Comparison of ENCODE assay signal across 16 mouse cellular contexts in the genomic region with DNA sequence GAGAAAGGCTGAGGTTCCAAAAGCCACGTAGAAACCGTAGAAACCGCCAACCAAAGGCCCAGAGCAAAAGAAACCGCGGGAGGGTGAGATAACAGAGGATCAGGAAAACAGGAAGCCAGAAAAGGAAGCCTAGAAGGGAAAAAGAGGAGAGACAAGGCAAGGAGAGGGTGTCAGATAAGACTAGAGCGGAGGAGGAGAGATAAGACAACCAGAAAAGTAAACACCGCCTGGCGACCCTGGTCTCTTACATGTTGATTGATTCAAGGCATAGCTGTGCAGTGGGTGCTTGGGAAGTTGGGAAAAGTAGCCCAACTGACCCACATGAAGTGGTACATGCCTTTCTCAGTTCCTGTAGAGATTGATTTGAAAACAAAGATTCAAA. TPM values are rescaled to one million over a fixed set of nuclear protein-coding genes. Genes with fewer than 3 reads are reported as not detected.
A peak's percentile ranks its signal among the peaks of the same experiment; 100 is the strongest.
DNase-seq lines count a peak whose midpoint lies in the region; ATAC-seq and TF ChIP-seq lines count a peak whose summit lies in the region.
"Had no signal": no experiment of that assay in that cellular context is flagged by ENCODE, and none has a peak within 500 bp of the region (broad histone marks: within the 10 kb centered on the region; RNA-seq: fewer than 3 reads in every experiment).

No protein-coding gene starts in this region.

- no peaks in the 10 kb centered on the region for H3K9me3 ChIP-seq in heart, embryonic 16.5 days (replicated peaks; ENCODE audit: control insufficient read depth, low read length)
- peaks cover 4% of the 10 kb centered on the region; the same call in 1 of the 2 replicates for H3K9me3 ChIP-seq in midbrain, embryonic 11.5 days (ENCODE audit: control insufficient read depth, low read length)
- no peaks in the 10 kb centered on the region for H3K9me3 ChIP-seq in midbrain, embryonic 13.5 days
- H3K9me3 ChIP-seq: neural tube, embryonic 13.5 days had no signal

- H3K4me2 ChIP-seq in heart, embryonic 16.5 days (ENCODE audit: low read depth, low read length), result no peak overlapping the region
- no peak overlapping the region for H3K4me2 ChIP-seq in midbrain, embryonic 11.5 days
- no peak overlapping the region for H3K4me2 ChIP-seq in midbrain, embryonic 13.5 days (replicated peaks)
- H3K4me2 ChIP-seq: neural tube, embryonic 13.5 days had no signal

- 10% methylated on average over 8 of the region's 8 CpGs for WGBS in heart, embryonic 16.5 days
- 58% methylated on average over 8 of the region's 8 CpGs for WGBS in midbrain, embryonic 11.5 days
- 67% methylated on average over 8 of the region's 8 CpGs for WGBS in midbrain, embryonic 13.5 days
- 2% methylated on average over 8 of the region's 8 CpGs for WGBS in liver, adult 2 months

- H3K79me2 ChIP-seq in liver, adult 2 months (ENCODE audit: control insufficient read depth, insufficient read depth, low read length), result peaks cover 16% of the 10 kb centered on the region

- H3K4me3 ChIP-seq in heart, embryonic 16.5 days (ENCODE audit: low read length), result no peak overlapping the region
- no peak overlapping the region for H3K4me3 ChIP-seq in midbrain, embryonic 11.5 days (ENCODE audit: low read depth, low read length)
- H3K4me3 ChIP-seq in midbrain, embryonic 13.5 days (replicated peaks), result no peak overlapping the region
- H3K4me3 ChIP-seq in liver, adult 2 months (ENCODE audit: insufficient read depth, low read depth, low read length), result no peak overlapping the region
- H3K4me3 ChIP-seq: neural tube, embryonic 13.5 days had no signal

- no peaks in the 10 kb centered on the region for H3K27me3 ChIP-seq in heart, embryonic 16.5 days (ENCODE audit: control insufficient read depth, insufficient read depth, low read length)
- H3K27me3 ChIP-seq in midbrain, embryonic 11.5 days (ENCODE audit: control insufficient read depth, insufficient read depth, low read length), result no peaks in the 10 kb centered on the region
- no peaks in the 10 kb centered on the region for H3K27me3 ChIP-seq in midbrain, embryonic 13.5 days
- H3K27me3 ChIP-seq in liver, adult 2 months (ENCODE audit: control insufficient read depth, insufficient read depth, low read length), result no peaks in the 10 kb centered on the region

- no peak for DNase-seq in heart, postnatal 4 days
- peak; percentile 77 for DNase-seq in midbrain, embryonic 11.5 days (ENCODE audit: low spot score, missing footprints)
- peak; percentile 72 for DNase-seq in liver, adult 2 months (ENCODE audit: extremely low read depth, low read depth, low spot score)
- peak; percentile 77 for DNase-seq in yolk sac, embryonic 10.5 days (ENCODE audit: low spot score)
- DNase-seq in urinary bladder, adult 2 months (ENCODE audit: low spot score), result no peak
- DNase-seq: layer of hippocampus, postnatal 36 days; right cerebral cortex, postnatal 4 days; thymus, adult 2 months had no signal

- H3K9ac ChIP-seq in heart, embryonic 16.5 days (ENCODE audit: low read length), result no peak overlapping the region
- H3K9ac ChIP-seq in midbrain, embryonic 11.5 days (ENCODE audit: low read length), result no peak overlapping the region
- H3K9ac ChIP-seq in midbrain, embryonic 13.5 days (replicated peaks), result no peak overlapping the region
- H3K9ac ChIP-seq in liver, adult 2 months (ENCODE audit: low read depth, low read length), result peak overlapping the region; percentile 43
- H3K9ac ChIP-seq: neural tube, embryonic 13.5 days had no signal

- no peak for ATAC-seq in heart, embryonic 16.5 days (replicated peaks; ENCODE audit: extremely low read depth, insufficient read depth, low FRiP score)
- ATAC-seq in midbrain, embryonic 11.5 days (ENCODE audit: low FRiP score), result no peak
- ATAC-seq in midbrain, embryonic 13.5 days, result no peak
- ATAC-seq in granulocyte monocyte progenitor cell, adult 5-6 weeks (replicated peaks; ENCODE audit: poor library complexity, severe bottlenecking), result no peak

- H3K4me1 ChIP-seq in heart, embryonic 16.5 days (ENCODE audit: control insufficient read depth, insufficient read depth, low read length), result peaks cover 39% of the 10 kb centered on the region
- peaks cover 17% of the 10 kb centered on the region for H3K4me1 ChIP-seq in midbrain, embryonic 11.5 days (ENCODE audit: control insufficient read depth, insufficient read depth, low read length)
- peaks cover 25% of the 10 kb centered on the region for H3K4me1 ChIP-seq in midbrain, embryonic 13.5 days (replicated peaks)
- H3K4me1 ChIP-seq in liver, adult 2 months (ENCODE audit: control insufficient read depth, insufficient read depth, low read length), result peaks cover 23% of the 10 kb centered on the region

- TF ChIP-seq POLR2A in liver, adult 2 months (IDR thresholded peaks at IDR 0.05; ENCODE audit: extremely low read depth, insufficient read depth, low read length), result no peak

- no peak for TF ChIP-seq CTCF in liver, adult 2 months (IDR thresholded peaks at IDR 0.05; ENCODE audit: low read depth, low read length)

- peaks cover 9% of the 10 kb centered on the region for H3K36me3 ChIP-seq in heart, embryonic 16.5 days (ENCODE audit: control insufficient read depth, insufficient read depth)
- peaks cover 9% of the 10 kb centered on the region for H3K36me3 ChIP-seq in midbrain, embryonic 11.5 days (ENCODE audit: control insufficient read depth, insufficient read depth, low read length)
- peaks cover 10% of the 10 kb centered on the region for H3K36me3 ChIP-seq in midbrain, embryonic 13.5 days
- H3K36me3 ChIP-seq in liver, adult 2 months (ENCODE audit: control insufficient read depth, insufficient read depth, low read length), result peaks cover 20% of the 10 kb centered on the region

- peak overlapping the region; percentile 79 for H3K27ac ChIP-seq in heart, embryonic 16.5 days (ENCODE audit: low read length)
- no peak overlapping the region for H3K27ac ChIP-seq in midbrain, embryonic 11.5 days (ENCODE audit: low read depth, low read length)
- no peak overlapping the region for H3K27ac ChIP-seq in midbrain, embryonic 13.5 days
- peak overlapping the region; percentile 80 for H3K27ac ChIP-seq in liver, adult 2 months (replicated peaks; ENCODE audit: insufficient read depth, low read depth, low read length)
- H3K27ac ChIP-seq: neural tube, embryonic 13.5 days had no signal

RNA-seq across cellular contexts. Expression of gene Apoc1, which starts 2.7 kb away (rescaled TPM):
- 8.9 and 9.2 TPM in 2 replicates for polyA plus RNA-seq in heart, embryonic 16.5 days (2015; fragmentation: Nextera tagmentation; extraction: Ambion mirVana)
- 1 to 10 TPM; 1.9 to 3.0 TPM for total RNA-seq in heart, postnatal 4 days (2021)
- polyA plus RNA-seq in midbrain, embryonic 11.5 days (2014; fragmentation: Nextera tagmentation; extraction: Ambion mirVana), result 1.9 and 3.2 TPM in 2 replicates
- 0.94 and 1.0 TPM in 2 replicates for polyA plus RNA-seq in midbrain, embryonic 13.5 days (2015; fragmentation: Nextera tagmentation; extraction: Ambion mirVana)
- 7,017 and 7,765 TPM in 2 replicates for total RNA-seq in liver, adult 2 months (2014; rRNA removed)
- polyA plus RNA-seq in liver, adult 2 months (2012; rRNA removed), result 5,801 and 8,240 TPM in 2 replicates
- 10.3 and 17.9 TPM in 2 replicates for total RNA-seq in granulocyte monocyte progenitor cell, adult 5-6 weeks (2014; fragmentation: Nextera tagmentation)
- 0.57 and 10.6 TPM in 2 replicates for total RNA-seq in granulocyte monocyte progenitor cell, adult 5-6 weeks (2017)
- 54.0 and 72.3 TPM in 2 replicates for polyA plus RNA-seq in urinary bladder, adult 2 months (2012; rRNA removed)

RNA-seq across cellular contexts. Expression of gene Apoe, which starts 3.8 kb away (rescaled TPM):
- polyA plus RNA-seq in heart, embryonic 16.5 days (2015; fragmentation: Nextera tagmentation; extraction: Ambion mirVana), result 588 and 662 TPM in 2 replicates
- total RNA-seq in heart, postnatal 4 days (2021), result 100 to 1,000 TPM; 198 to 213 TPM
- 180 and 196 TPM in 2 replicates for polyA plus RNA-seq in midbrain, embryonic 11.5 days (2014; fragmentation: Nextera tagmentation; extraction: Ambion mirVana)
- polyA plus RNA-seq in midbrain, embryonic 13.5 days (2015; fragmentation: Nextera tagmentation; extraction: Ambion mirVana), result 173 and 194 TPM in 2 replicates
- total RNA-seq in liver, adult 2 months (2014; rRNA removed), result 23,407 and 25,019 TPM in 2 replicates
- polyA plus RNA-seq in liver, adult 2 months (2012; rRNA removed), result 39,394 and 43,401 TPM in 2 replicates
- total RNA-seq in granulocyte monocyte progenitor cell, adult 5-6 weeks (2014; fragmentation: Nextera tagmentation), result 21.9 and 23.5 TPM in 2 replicates
- total RNA-seq in granulocyte monocyte progenitor cell, adult 5-6 weeks (2017), result 59.3 and 90.6 TPM in 2 replicates
- 1,139 and 1,516 TPM in 2 replicates for polyA plus RNA-seq in urinary bladder, adult 2 months (2012; rRNA removed)

RNA-seq across cellular contexts. Expression of gene Apoc4, which starts 13.9 kb away (rescaled TPM):
- polyA plus RNA-seq in heart, embryonic 16.5 days (2015; fragmentation: Nextera tagmentation; extraction: Ambion mirVana), result 0.22 and 0.37 TPM in 2 replicates
- not detected for total RNA-seq in heart, postnatal 4 days (2021)
- not detected in 2 replicates for polyA plus RNA-seq in midbrain, embryonic 11.5 days (2014; fragmentation: Nextera tagmentation; extraction: Ambion mirVana)
- not detected in 2 replicates for polyA plus RNA-seq in midbrain, embryonic 13.5 days (2015; fragmentation: Nextera tagmentation; extraction: Ambion mirVana)
- 2,758 and 2,845 TPM in 2 replicates for total RNA-seq in liver, adult 2 months (2014; rRNA removed)
- 3,664 and 4,159 TPM in 2 replicates for polyA plus RNA-seq in liver, adult 2 months (2012; rRNA removed)
- not detected in 2 replicates for total RNA-seq in granulocyte monocyte progenitor cell, adult 5-6 weeks (2014; fragmentation: Nextera tagmentation)
- total RNA-seq in granulocyte monocyte progenitor cell, adult 5-6 weeks (2017), result not detected in 2 replicates
- 0.19 and 0.28 TPM in 2 replicates for polyA plus RNA-seq in urinary bladder, adult 2 months (2012; rRNA removed)
- total RNA-seq: layer of hippocampus, postnatal 36 days; megakaryocyte-erythroid progenitor cell, adult 5-6 weeks had no signal
- polyA plus RNA-seq: cerebellum, adult 2 months; embryonic facial prominence, embryonic 11.5 days; frontal cortex, adult 2 months had no signal

RNA-seq across cellular contexts. Expression of gene Gm44805, which starts 14.0 kb away (rescaled TPM):
- polyA plus RNA-seq in heart, embryonic 16.5 days (2015; fragmentation: Nextera tagmentation; extraction: Ambion mirVana), result 0.38 TPM in 1 of 2 replicates, not detected in the other
- total RNA-seq in heart, postnatal 4 days (2021), result not detected
- polyA plus RNA-seq in midbrain, embryonic 11.5 days (2014; fragmentation: Nextera tagmentation; extraction: Ambion mirVana), result not detected in 2 replicates
- polyA plus RNA-seq in midbrain, embryonic 13.5 days (2015; fragmentation: Nextera tagmentation; extraction: Ambion mirVana), result not detected in 2 replicates
- 38.2 and 45.8 TPM in 2 replicates for total RNA-seq in liver, adult 2 months (2014; rRNA removed)
- polyA plus RNA-seq in liver, adult 2 months (2012; rRNA removed), result 86.3 and 159 TPM in 2 replicates
- not detected in 2 replicates for total RNA-seq in granulocyte monocyte progenitor cell, adult 5-6 weeks (2014; fragmentation: Nextera tagmentation)
- total RNA-seq in granulocyte monocyte progenitor cell, adult 5-6 weeks (2017), result not detected in 2 replicates
- not detected in 2 replicates for polyA plus RNA-seq in urinary bladder, adult 2 months (2012; rRNA removed)
- total RNA-seq: layer of hippocampus, postnatal 36 days; megakaryocyte-erythroid progenitor cell, adult 5-6 weeks had no signal
- polyA plus RNA-seq: cerebellum, adult 2 months; embryonic facial prominence, embryonic 11.5 days; frontal cortex, adult 2 months; neural tube, embryonic 13.5 days; thymus, adult 2 months had no signal

RNA-seq across cellular contexts. Expression of gene Apoc2, which starts 17.5 kb away (rescaled TPM):
- 1.2 and 2.6 TPM in 2 replicates for polyA plus RNA-seq in heart, embryonic 16.5 days (2015; fragmentation: Nextera tagmentation; extraction: Ambion mirVana)
- total RNA-seq in heart, postnatal 4 days (2021), result under 1 TPM in 1 of 2 experiments, not detected in 1; 0.52 TPM
- not detected in 2 replicates for polyA plus RNA-seq in midbrain, embryonic 11.5 days (2014; fragmentation: Nextera tagmentation; extraction: Ambion mirVana)
- polyA plus RNA-seq in midbrain, embryonic 13.5 days (2015; fragmentation: Nextera tagmentation; extraction: Ambion mirVana), result 0.23 TPM in 1 of 2 replicates, not detected in the other
- total RNA-seq in liver, adult 2 months (2014; rRNA removed), result 283 and 389 TPM in 2 replicates
- polyA plus RNA-seq in liver, adult 2 months (2012; rRNA removed), result 221 and 425 TPM in 2 replicates
- total RNA-seq in granulocyte monocyte progenitor cell, adult 5-6 weeks (2014; fragmentation: Nextera tagmentation), result 3.3 and 5.9 TPM in 2 replicates
- 1.3 TPM in 1 of 2 replicates, not detected in the other for total RNA-seq in granulocyte monocyte progenitor cell, adult 5-6 weeks (2017)
- polyA plus RNA-seq in urinary bladder, adult 2 months (2012; rRNA removed), result 0.86 and 1.1 TPM in 2 replicates
- total RNA-seq: layer of hippocampus, postnatal 36 days; megakaryocyte-erythroid progenitor cell, adult 5-6 weeks had no signal
- polyA plus RNA-seq: cerebellum, adult 2 months; frontal cortex, adult 2 months had no signal

Comparison
In these comparisons a context has a peak if more than half of its experiments do, and no peak if none do; other contexts are left out.
1. H3K27ac ChIP-seq: peak in heart, embryonic 16.5 days (single experiment) and liver, adult 2 months (single experiment); none in midbrain, embryonic 11.5 days (single experiment) and midbrain, embryonic 13.5 days (single experiment).
2. DNase-seq: peak in midbrain, embryonic 11.5 days (single experiment), liver, adult 2 months (single experiment) and yolk sac, embryonic 10.5 days (single experiment); none in heart, postnatal 4 days (single experiment) and urinary bladder, adult 2 months (single experiment).
3. RNA of gene Apoc1, which starts 2.7 kb away (polyA plus RNA-seq): 5,801 to 8,240 TPM in liver, adult 2 months; 54.0 to 72.3 TPM in urinary bladder, adult 2 months, 8.9 to 9.2 TPM in heart, embryonic 16.5 days, 1.9 to 3.2 TPM in midbrain, embryonic 11.5 days and 0.94 to 1.0 TPM in midbrain, embryonic 13.5 days; every median in the first group is over 10 times any median in the second.
4. RNA of gene Apoe, which starts 3.8 kb away (polyA plus RNA-seq): 39,394 to 43,401 TPM in liver, adult 2 months; 1,139 to 1,516 TPM in urinary bladder, adult 2 months, 588 to 662 TPM in heart, embryonic 16.5 days, 173 to 194 TPM in midbrain, embryonic 13.5 days and 180 to 196 TPM in midbrain, embryonic 11.5 days; every median in the first group is over 10 times any median in the second.
5. RNA of gene Apoc4, which starts 13.9 kb away (polyA plus RNA-seq): 3,664 to 4,159 TPM in liver, adult 2 months; 0.22 to 0.37 TPM in heart, embryonic 16.5 days, 0.19 to 0.28 TPM in urinary bladder, adult 2 months, not detected in midbrain, embryonic 11.5 days and not detected in midbrain, embryonic 13.5 days; every median in the first group is over 1,000 times any median in the second.